Mouse (Mus musculus) lung, embryonic 16.5 days (tissue): ENCODE measurements around the gene Nt5c. TPM values are rescaled to one million over a fixed set of nuclear protein-coding genes. Genes with fewer than 3 reads are reported as not detected.

ENCODE experiments used
- ATAC-seq: fragments of 200-750 bp; cut with Nextera tagmentation; 2 replicates; pipeline ENCODE4 v1.8.0; 2017; ENCODE audit warnings: low read depth, mild to moderate bottlenecking, moderate library complexity
- H3K27ac ChIP-seq: fragments of 300-500 bp; sonication (generic); 2 replicates; pipeline ENCODE4 v1.5.1; 2014; ENCODE audit warnings: mild to moderate bottlenecking, control low read depth, low read length
- H3K27me3 ChIP-seq: fragments of 300-500 bp; sonication (generic); 2 replicates; pipeline ENCODE4 v1.6.1; 2014; ENCODE audit warnings: low read depth, low read length, mixed read lengths; ENCODE audit not compliant: control insufficient read depth, insufficient read depth
- H3K36me3 ChIP-seq: fragments of 300-500 bp; sonication (generic); 2 replicates; pipeline ENCODE4 v1.6.1; 2014; ENCODE audit warnings: low read length; ENCODE audit not compliant: control insufficient read depth, insufficient read depth
- H3K4me1 ChIP-seq: fragments of 300-500 bp; sonication (generic); replicated peaks from 2 replicates; pipeline ENCODE4 v1.6.1; 2014; ENCODE audit warnings: low read length, mixed read lengths; ENCODE audit not compliant: control insufficient read depth, insufficient read depth
- H3K4me2 ChIP-seq: fragments of 300-500 bp; sonication (generic); 2 replicates; pipeline ENCODE4 v1.6.1; 2014; ENCODE audit warnings: low read depth, low read length, control low read depth
- H3K4me3 ChIP-seq: fragments of 300-500 bp; sonication (generic); 2 replicates; pipeline ENCODE4 v1.5.1; 2014; ENCODE audit warnings: mild to moderate bottlenecking, low read length, control low read depth
- H3K9ac ChIP-seq: fragments of 300-500 bp; sonication (generic); 2 replicates; pipeline ENCODE4 v1.6.1; 2014; ENCODE audit warnings: low read length, control low read depth
- H3K9me3 ChIP-seq: fragments of 300-500 bp; sonication (generic); 2 replicates; pipeline ENCODE4 v1.6.1; 2016; ENCODE audit warnings: low read length; ENCODE audit not compliant: control insufficient read depth
- WGBS: fragments of 180-500 bp; shearing (Covaris S2); extraction: QIAGEN DNeasy Blood & Tissue Kit; methylation state at CpG from one replicate; pipeline ENCODE4 v1.1.7; 2014; 5-methylcytosine and 5-hydroxymethylcytosine counted together
- microRNA-seq: library from miRNA; unstranded; fragments of <30 nt; microRNA quantifications from one replicate; pipeline ENCODE4, GENCODE M21; 2016
- polyA plus RNA-seq: library from polyadenylated mRNA; unstranded; fragments of >200 nt; fragmentation: Nextera tagmentation; extraction: Ambion mirVana; gene quantifications from 2 replicates; pipeline ENCODE4 v1.2.1, GENCODE M21; 2015

Gene Nt5c
- polyA plus RNA-seq, 1 experiment from 2014 or later, result 71.0 TPM

DNA sequence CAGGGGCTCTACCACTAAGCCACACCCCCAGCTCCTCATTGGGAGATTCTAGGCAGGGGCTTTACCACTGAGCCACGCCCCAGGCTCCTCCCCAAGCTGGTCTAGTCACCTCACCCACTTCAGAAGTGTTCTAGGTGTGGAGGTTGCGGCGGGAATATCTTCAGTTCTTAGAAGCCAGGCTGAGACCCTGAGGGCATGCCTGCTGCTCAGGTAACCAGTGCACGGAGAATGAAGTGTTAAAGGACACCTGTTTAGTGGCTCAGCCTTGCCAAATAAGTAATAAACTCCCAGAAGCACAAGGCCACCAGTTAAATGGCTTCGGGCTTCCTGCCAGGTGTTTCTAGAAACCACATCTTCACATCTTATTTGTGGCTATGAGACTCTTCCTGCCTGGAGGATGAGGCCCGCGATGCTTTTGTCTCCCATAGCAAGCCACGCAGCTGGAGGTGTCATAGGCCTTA lies 39.9 kb downstream of the Nt5c start:
- H3K9me3 ChIP-seq, result no peaks in the 10 kb centered on the region
- no peaks in the 10 kb centered on the region for H3K27me3 ChIP-seq
- H3K9ac ChIP-seq, result no peak overlapping the region
- peaks cover 2% of the 10 kb centered on the region for H3K4me1 ChIP-seq
- WGBS, result 75% methylated on average over 8 of the region's 8 CpGs
- ATAC-seq, result no peak
- H3K4me3 ChIP-seq, result no peak overlapping the region
- H3K4me2 ChIP-seq, result no peak overlapping the region
- no peak overlapping the region for H3K27ac ChIP-seq
- H3K36me3 ChIP-seq, result no peaks in the 10 kb centered on the region

DNA sequence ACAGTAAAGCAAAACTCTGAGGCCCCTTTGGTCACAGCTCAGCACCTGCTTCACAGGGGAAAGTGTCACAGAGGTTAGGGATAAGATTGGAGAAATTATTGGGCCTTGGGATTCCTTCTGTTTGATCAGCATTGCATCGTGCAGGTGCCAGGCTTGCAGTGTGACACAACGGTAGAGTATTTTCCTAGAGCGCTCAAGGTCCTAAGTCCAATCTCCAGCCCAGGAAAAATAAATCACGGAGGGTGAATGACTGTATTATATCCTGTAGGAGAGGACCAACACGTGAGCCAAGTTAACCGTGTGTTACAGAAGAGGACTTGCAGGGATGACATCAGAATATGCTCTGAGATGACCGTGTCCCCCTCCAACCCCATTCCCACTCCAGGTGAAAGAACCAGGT lies 41.5 kb downstream of the Nt5c start:
- Histone ChIP-seq H3K27me3 (no peaks in the 10 kb centered on the region), H3K36me3 (no peaks in the 10 kb centered on the region), H3K9ac (no peak overlapping the region), H3K4me2 (no peak overlapping the region), H3K4me3 (no peak overlapping the region), H3K4me1 (peaks cover 5% of the 10 kb centered on the region), H3K27ac (no peak overlapping the region), H3K9me3 (no peaks in the 10 kb centered on the region)
- 78% methylated on average over 7 of the region's 7 CpGs for WGBS
- ATAC-seq, result no peak

DNA sequence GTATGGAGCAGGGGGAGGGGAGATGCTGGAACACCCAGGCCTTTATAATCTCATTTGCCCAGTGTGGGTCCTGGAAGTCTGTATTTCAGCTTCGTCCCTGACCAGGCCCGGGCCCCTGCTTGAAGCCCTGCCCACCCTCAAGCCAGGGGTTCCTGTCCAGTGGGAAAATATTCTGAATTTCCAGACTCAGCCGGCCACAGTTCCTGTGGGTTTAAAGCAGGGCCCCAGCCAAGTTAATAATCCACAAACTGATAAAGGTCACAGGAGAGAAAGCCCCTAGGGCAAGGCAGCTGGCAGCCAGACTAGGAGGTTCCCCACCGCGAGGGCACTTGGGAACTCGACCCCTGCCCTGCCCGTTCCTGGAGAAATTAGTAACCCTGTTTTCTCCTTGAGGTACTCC lies 42.7 kb downstream of the Nt5c start:
- H3K27ac ChIP-seq, result no peak overlapping the region
- no peak for ATAC-seq
- peaks cover 5% of the 10 kb centered on the region for H3K4me1 ChIP-seq
- no peak overlapping the region for H3K9ac ChIP-seq
- no peaks in the 10 kb centered on the region for H3K36me3 ChIP-seq
- no peaks in the 10 kb centered on the region for H3K27me3 ChIP-seq
- no peak overlapping the region for H3K4me2 ChIP-seq
- H3K4me3 ChIP-seq, result no peak overlapping the region
- WGBS, result 46% methylated on average over 7 of the region's 7 CpGs
- no peaks in the 10 kb centered on the region for H3K9me3 ChIP-seq

DNA sequence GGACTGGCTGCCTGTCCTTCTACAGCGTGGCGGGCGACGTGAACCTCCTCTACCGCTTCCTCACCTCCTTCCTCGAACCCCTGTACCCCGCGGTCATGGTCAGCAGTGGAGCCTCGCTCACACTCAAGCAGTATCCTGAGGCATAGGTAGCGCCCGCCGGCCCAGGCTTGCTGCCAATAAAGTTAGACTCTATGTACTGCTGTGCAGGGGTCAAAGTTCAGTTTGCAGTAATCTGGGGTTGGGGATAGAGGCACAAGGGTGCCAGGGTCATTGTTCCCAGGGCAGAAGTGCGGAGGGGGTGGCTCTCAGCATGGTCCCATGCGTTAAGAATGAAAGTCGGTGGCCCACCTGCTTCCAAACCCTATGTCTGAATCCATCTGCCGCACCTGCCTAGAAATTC lies 43.6 kb downstream of the Nt5c start:
- H3K27ac ChIP-seq, result no peak overlapping the region
- H3K9me3 ChIP-seq, result no peaks in the 10 kb centered on the region
- no peaks in the 10 kb centered on the region for H3K27me3 ChIP-seq
- no peak overlapping the region for H3K4me2 ChIP-seq
- WGBS, result 88% methylated on average over 16 of the region's 16 CpGs
- ATAC-seq, result no peak
- peaks cover 5% of the 10 kb centered on the region for H3K4me1 ChIP-seq
- H3K36me3 ChIP-seq, result no peaks in the 10 kb centered on the region
- H3K9ac ChIP-seq, result no peak overlapping the region
- no peak overlapping the region for H3K4me3 ChIP-seq

DNA sequence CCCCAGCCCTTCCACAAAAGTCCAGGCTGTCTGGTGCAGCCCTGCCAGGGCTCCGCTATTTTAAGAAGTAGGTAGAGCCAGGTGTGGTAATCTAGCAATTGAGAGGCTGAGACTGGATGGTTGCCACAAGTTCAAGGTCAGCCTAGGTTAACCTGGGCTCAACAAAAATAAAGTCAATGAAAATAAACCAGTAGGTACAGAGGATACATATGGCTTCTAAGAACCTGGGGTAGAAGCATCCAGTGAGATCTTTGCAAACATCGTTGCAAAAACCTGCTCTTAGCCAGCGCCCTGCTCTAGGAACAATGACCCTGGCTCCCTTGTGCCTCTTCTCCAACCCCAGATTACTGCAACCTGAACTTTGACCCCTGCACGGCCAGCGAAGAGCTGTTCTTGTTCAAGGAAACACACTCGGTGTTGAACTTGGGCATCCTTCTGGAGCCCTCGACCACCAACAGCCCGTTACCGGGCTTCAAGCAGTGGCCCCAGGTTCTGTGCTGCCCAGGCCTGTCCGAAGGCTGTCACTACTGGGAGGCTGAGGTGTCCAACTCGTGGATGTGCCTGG lies 44.3 kb downstream of the Nt5c start:
- Histone ChIP-seq H3K27ac (no peak overlapping the region), H3K4me3 (no peak overlapping the region), H3K36me3 (no peaks in the 10 kb centered on the region), H3K27me3 (no peaks in the 10 kb centered on the region), H3K4me2 (no peak overlapping the region), H3K4me1 (peaks cover 5% of the 10 kb centered on the region), H3K9me3 (no peaks in the 10 kb centered on the region), H3K9ac (no peak overlapping the region)
- no peak for ATAC-seq
- WGBS, result 78% methylated on average over 11 of the region's 11 CpGs

DNA sequence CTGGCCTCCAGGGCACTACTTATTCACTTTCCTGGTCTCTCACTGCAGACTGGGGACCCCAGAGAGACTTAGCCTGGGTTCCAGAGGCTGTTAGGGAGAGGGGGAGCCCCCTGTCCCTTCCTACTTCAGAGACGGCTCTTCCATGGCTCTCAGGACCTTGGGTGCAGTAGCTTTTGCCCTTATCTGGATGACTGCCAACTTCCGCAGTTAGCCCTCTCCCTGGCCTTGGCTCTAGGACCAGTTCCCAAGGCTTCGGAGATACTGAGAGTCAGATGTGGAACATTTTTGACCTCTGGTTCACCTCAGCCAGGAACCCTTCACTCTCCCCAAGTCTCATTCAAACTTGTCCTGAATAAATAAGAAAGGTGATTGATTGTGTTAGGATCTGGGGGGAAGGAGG lies 44.8 kb downstream of the Nt5c start:
- Histone ChIP-seq H3K4me3 (no peak overlapping the region), H3K27ac (no peak overlapping the region), H3K9ac (0 out of 2 replicates have a peak overlapping the region, but pooled peaks have one; percentile 15), H3K9me3 (no peaks in the 10 kb centered on the region), H3K4me2 (no peak overlapping the region), H3K36me3 (no peaks in the 10 kb centered on the region), H3K27me3 (no peaks in the 10 kb centered on the region), H3K4me1 (peaks cover 5% of the 10 kb centered on the region)
- WGBS, result 7% methylated on average over 3 of the region's 3 CpGs
- ATAC-seq, result no peak

DNA sequence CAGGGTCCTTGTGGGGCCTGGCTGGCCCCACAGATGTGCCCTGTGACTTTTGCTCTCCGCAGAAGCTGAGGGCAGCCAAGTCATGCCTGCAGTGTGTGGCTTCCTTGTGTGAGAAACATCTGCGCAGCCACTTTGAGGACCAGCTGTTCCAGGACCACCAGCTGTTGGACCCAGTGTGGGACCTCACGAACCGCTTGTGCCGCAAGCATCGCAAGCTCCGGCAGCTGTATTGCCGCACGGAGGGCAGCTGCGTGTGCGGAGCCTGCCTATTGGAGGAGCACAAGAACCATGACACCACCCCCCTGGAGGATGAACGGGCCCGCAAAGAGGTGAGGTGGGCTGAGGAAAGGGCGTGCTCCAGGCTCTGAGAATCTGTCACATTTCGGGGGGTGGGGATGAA lies 50.2 kb downstream of the Nt5c start:
- Histone ChIP-seq H3K27ac (no peak overlapping the region), H3K4me3 (no peak overlapping the region), H3K9me3 (peaks cover 3% of the 10 kb centered on the region; the same call in 1 of the 2 replicates), H3K4me1 (no peaks in the 10 kb centered on the region), H3K9ac (no peak overlapping the region), H3K4me2 (no peak overlapping the region), H3K27me3 (no peaks in the 10 kb centered on the region), H3K36me3 (no peaks in the 10 kb centered on the region)
- ATAC-seq, result 0 out of 2 replicates have a peak, but pooled peaks have one; percentile 43
- 36% methylated on average over 15 of the region's 15 CpGs for WGBS

Small RNA genes within 50 kb of the gene (microRNA-seq; reads per million reads assigned to microRNA genes)
- gene Mir3968, result not detected

Other genes with a start within 250 kb of the Nt5c start
- gene Grin2c, start 224.6 kb downstream of the Nt5c start, polyA plus RNA-seq, result 0.06 TPM in 1 of 2 replicates, not detected in the other
- 14.1 and 14.2 TPM in 2 replicates for gene Fdxr, start 214.8 kb downstream of the Nt5c start, polyA plus RNA-seq
- 0.30 and 0.48 TPM in 2 replicates for gene Fads6, start 194.2 kb downstream of the Nt5c start, polyA plus RNA-seq
- 0.09 TPM in 1 of 2 replicates, not detected in the other for gene Otop2, start 184.7 kb downstream of the Nt5c start, polyA plus RNA-seq
- not detected in 2 replicates for gene Ush1g, start 169.8 kb downstream of the Nt5c start, polyA plus RNA-seq
- not detected in 2 replicates for gene Otop3, start 157.1 kb downstream of the Nt5c start, polyA plus RNA-seq
- 19.1 and 20.2 TPM in 2 replicates for gene Hid1, start 124.1 kb downstream of the Nt5c start, polyA plus RNA-seq
- gene Cdr2l, start 109.9 kb downstream of the Nt5c start, polyA plus RNA-seq, result 11.5 and 12.0 TPM in 2 replicates
- 203 and 205 TPM in 2 replicates for gene Mrpl58, start 88.1 kb downstream of the Nt5c start, polyA plus RNA-seq
- 822 and 823 TPM in 2 replicates for gene Atp5h, start 71.9 kb downstream of the Nt5c start, polyA plus RNA-seq
- 3.4 and 4.3 TPM in 2 replicates for gene Kctd2, start 71.7 kb downstream of the Nt5c start, polyA plus RNA-seq
- gene Trim80, start 51.3 kb downstream of the Nt5c start, polyA plus RNA-seq, result not detected in 2 replicates
- gene Slc16a5, start 29.4 kb downstream of the Nt5c start, polyA plus RNA-seq, result 0.74 and 2.9 TPM in 2 replicates
- gene Armc7, start 16.2 kb downstream of the Nt5c start, polyA plus RNA-seq, result 7.2 and 7.4 TPM in 2 replicates
- 460 and 462 TPM in 2 replicates for gene Jpt1, start 22.5 kb upstream of the Nt5c start, polyA plus RNA-seq
- gene Sumo2, start 44.4 kb upstream of the Nt5c start, polyA plus RNA-seq, result 889 and 930 TPM in 2 replicates
- 158 and 165 TPM in 2 replicates for gene Nup85, start 72.6 kb upstream of the Nt5c start, polyA plus RNA-seq
- 79.3 and 87.6 TPM in 2 replicates for gene Mrps7, start 112.1 kb upstream of the Nt5c start, polyA plus RNA-seq
- 21.1 and 25.4 TPM in 2 replicates for gene Gga3, start 112.2 kb upstream of the Nt5c start, polyA plus RNA-seq
- 36.8 and 40.6 TPM in 2 replicates for gene Mif4gd, start 121.1 kb upstream of the Nt5c start, polyA plus RNA-seq
- gene Slc25a19, start 136.4 kb upstream of the Nt5c start, polyA plus RNA-seq, result 25.0 and 25.4 TPM in 2 replicates
- 81.0 and 82.7 TPM in 2 replicates for gene Grb2, start 216.7 kb upstream of the Nt5c start, polyA plus RNA-seq